Mouse (Mus musculus): Measurements from ENCODE around the gene Ccdc34. TPM values are rescaled to one million over a fixed set of nuclear protein-coding genes. Genes with fewer than 3 reads are reported as not detected.
"Not testable (repeated sequence)": the region's sequence is repeated elsewhere in the genome, so short reads cannot be mapped to it uniquely, and the experiment has no call there.

Ccdc34 gene
- polyA plus RNA-seq, 2 experiments = 36.1 to 37.3 TPM

DNA sequence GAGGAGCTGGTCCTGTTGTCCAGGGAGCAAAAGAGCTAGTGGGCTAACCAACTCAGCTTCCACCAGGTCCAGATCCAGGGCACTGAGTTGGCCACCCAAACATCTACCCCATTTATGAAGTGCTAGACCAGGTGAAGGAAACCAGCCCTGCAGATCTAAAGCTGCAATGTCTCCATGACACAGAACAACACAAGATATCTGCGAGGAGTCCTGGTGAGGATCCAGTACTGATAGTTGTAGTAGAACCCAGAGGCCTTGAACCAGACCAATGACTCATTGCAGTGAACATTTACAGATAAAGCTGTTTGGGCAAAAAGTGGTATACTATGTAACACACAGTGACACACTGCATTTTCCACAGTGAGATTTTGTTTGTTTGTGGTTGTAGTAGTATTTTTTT lies 120.5 kb downstream of the Ccdc34 start:
- Histone ChIP-seq H3K9ac (ENCODE audit: low read depth, low read length, severe bottlenecking) (no peak overlapping the region), H3K4me3 (replicated peaks; ENCODE audit: low read length) (no peak overlapping the region), H3K9me3 (ENCODE audit: control insufficient read depth, low read length) (no peaks in the 10 kb centered on the region), H3K27ac (replicated peaks; ENCODE audit: low read depth, low read length) (no peak overlapping the region), H3K4me2 (replicated peaks; ENCODE audit: low read depth, low read length, severe bottlenecking) (no peak overlapping the region), H3K4me1 (ENCODE audit: control insufficient read depth, insufficient read depth, low read length) (peaks cover 18% of the 10 kb centered on the region), H3K27me3 (ENCODE audit: control insufficient read depth, insufficient read depth, low read length) (no peaks in the 10 kb centered on the region), H3K36me3 (ENCODE audit: control insufficient read depth, insufficient read depth, low read length) (no peaks in the 10 kb centered on the region)
- 96% methylated on average over 1 of the region's 1 CpGs for WGBS
- no peak for TF ChIP-seq POLR2A (IDR thresholded peaks at IDR 0.05; ENCODE audit: borderline replicate concordance, extremely low read depth, insufficient read depth, insufficient read length)
- DNase-seq (ENCODE audit: low spot score) (no peak), ATAC-seq (ENCODE audit: low FRiP score, low read depth) (no peak)

DNA sequence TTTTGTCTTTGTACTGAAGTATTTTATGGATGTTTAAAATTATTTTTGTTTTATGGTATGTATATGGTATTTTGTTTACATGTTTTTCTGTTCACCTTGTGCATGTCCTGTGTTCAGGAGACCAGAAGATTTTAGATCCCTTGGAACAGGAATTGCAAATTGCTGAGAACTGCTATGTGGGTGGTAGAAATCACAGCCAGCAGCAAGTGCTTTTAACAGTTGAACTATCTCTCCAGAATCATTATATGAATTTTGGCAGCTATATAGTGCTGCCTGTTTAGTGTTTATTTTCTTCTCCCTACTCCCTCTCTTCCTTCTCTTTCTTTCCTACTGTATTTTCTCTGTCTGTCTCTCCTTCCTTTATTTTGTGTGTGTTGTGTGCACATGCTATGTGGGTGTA lies 130.4 kb downstream of the Ccdc34 start:
- H3K36me3 ChIP-seq (ENCODE audit: control insufficient read depth, insufficient read depth, low read length); H3K9me3 ChIP-seq (ENCODE audit: control insufficient read depth, low read length); DNase-seq (ENCODE audit: low spot score); H3K27me3 ChIP-seq (ENCODE audit: control insufficient read depth, insufficient read depth, low read length); H3K4me1 ChIP-seq (ENCODE audit: control insufficient read depth, insufficient read depth, low read length); H3K4me3 ChIP-seq (replicated peaks; ENCODE audit: low read length); H3K27ac ChIP-seq (replicated peaks; ENCODE audit: low read depth, low read length); ATAC-seq (ENCODE audit: low FRiP score, low read depth); H3K4me2 ChIP-seq (replicated peaks; ENCODE audit: low read depth, low read length, severe bottlenecking); H3K9ac ChIP-seq (ENCODE audit: low read depth, low read length, severe bottlenecking): not testable (repeated sequence)

DNA sequence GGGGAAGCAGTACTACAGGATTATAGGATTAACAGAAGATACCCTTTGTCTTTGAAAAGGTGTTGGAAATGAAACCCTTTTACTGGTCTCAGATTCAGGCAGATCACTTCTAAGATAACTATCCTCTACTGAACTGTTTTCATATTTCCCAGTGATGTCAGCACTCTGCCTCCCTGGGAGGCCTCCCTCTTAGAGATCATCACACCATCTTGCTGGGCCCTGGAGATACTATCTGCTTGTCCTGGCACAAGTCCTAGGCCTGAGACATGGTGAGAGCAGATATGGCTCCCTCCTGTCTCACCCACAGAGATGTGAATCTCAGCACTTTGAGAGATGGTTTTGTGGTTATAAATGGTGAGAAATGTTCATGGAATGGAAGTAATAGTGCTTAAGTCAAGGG lies 131.6 kb downstream of the Ccdc34 start:
- Histone ChIP-seq H3K4me2 (replicated peaks; ENCODE audit: low read depth, low read length, severe bottlenecking) (no peak overlapping the region), H3K4me3 (replicated peaks; ENCODE audit: low read length) (no peak overlapping the region), H3K36me3 (ENCODE audit: control insufficient read depth, insufficient read depth, low read length) (no peaks in the 10 kb centered on the region), H3K4me1 (ENCODE audit: control insufficient read depth, insufficient read depth, low read length) (peaks cover 5% of the 10 kb centered on the region; the same call in 1 of the 2 replicates), H3K9me3 (ENCODE audit: control insufficient read depth, low read length) (no peaks in the 10 kb centered on the region), H3K9ac (ENCODE audit: low read depth, low read length, severe bottlenecking) (no peak overlapping the region), H3K27me3 (ENCODE audit: control insufficient read depth, insufficient read depth, low read length) (no peaks in the 10 kb centered on the region), H3K27ac (replicated peaks; ENCODE audit: low read depth, low read length) (no peak overlapping the region)
- ATAC-seq (ENCODE audit: low FRiP score, low read depth) (no peak), DNase-seq (ENCODE audit: low spot score) (no peak)
- TF ChIP-seq POLR2A (IDR thresholded peaks at IDR 0.05; ENCODE audit: borderline replicate concordance, extremely low read depth, insufficient read depth, insufficient read length) = no peak

DNA sequence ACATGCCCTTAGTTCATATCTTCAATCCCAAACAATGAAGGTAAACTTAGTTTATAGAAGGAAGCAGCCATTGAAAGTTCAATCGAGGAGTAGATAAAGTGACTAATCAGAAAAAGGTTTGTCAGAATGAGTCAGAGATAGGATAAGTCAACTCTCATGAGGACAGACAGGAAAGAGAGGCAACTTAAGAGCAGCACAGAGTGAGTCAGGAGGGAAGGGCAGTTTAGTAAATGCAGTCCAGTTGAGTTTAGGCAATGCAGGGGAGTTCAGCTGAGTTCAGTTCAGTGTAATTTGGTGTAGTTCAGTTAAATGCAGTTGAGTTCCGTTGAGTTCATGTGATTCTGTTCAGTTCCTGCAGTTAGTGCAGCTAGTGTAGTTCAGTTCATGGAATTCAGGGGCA lies 138.7 kb downstream of the Ccdc34 start:
- H3K27ac ChIP-seq (replicated peaks; ENCODE audit: low read depth, low read length) = no peak overlapping the region

DNA sequence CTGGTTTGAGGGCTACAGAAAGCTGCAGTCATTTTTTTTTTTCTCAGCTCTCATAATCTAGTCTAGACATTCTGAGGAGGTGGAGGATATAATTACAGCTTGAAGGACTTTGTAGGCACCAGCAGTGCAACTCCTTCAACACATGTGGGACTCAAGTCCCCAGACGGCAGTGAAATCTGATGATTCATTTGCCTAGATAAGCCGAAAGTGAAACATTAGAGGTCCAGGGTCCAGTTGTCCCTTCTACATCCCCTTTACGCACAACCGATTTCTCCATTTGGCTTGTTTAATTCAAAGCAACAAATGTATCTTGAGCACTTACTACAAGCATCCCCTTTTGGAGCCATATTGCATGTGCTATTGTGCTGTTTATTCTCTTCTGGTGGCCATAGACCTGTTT lies 147.4 kb downstream of the Ccdc34 start:
- TF ChIP-seq POLR2A (IDR thresholded peaks at IDR 0.05; ENCODE audit: borderline replicate concordance, extremely low read depth, insufficient read depth, insufficient read length) = no peak
- no peak for ATAC-seq (ENCODE audit: low FRiP score, low read depth)
- WGBS = 80% methylated on average over 4 of the region's 4 CpGs

More for the DNA sequence above, 138.7 kb downstream of the Ccdc34 start:
- H3K4me3 ChIP-seq (replicated peaks; ENCODE audit: low read length) = no peak overlapping the region
- no peak overlapping the region for H3K9ac ChIP-seq (ENCODE audit: low read depth, low read length, severe bottlenecking)
- H3K36me3 ChIP-seq (ENCODE audit: control insufficient read depth, insufficient read depth, low read length) = no peaks in the 10 kb centered on the region
- DNase-seq (ENCODE audit: low spot score) (no peak), ATAC-seq (ENCODE audit: low FRiP score, low read depth) (no peak)
- 88% methylated on average over 2 of the region's 2 CpGs for WGBS
- H3K4me1 ChIP-seq (ENCODE audit: control insufficient read depth, insufficient read depth, low read length) = no peaks in the 10 kb centered on the region
- peaks cover 7% of the 10 kb centered on the region; the same call in 1 of the 2 replicates for H3K9me3 ChIP-seq (ENCODE audit: control insufficient read depth, low read length)
- H3K4me2 ChIP-seq (replicated peaks; ENCODE audit: low read depth, low read length, severe bottlenecking) = no peak overlapping the region
- no peaks in the 10 kb centered on the region for H3K27me3 ChIP-seq (ENCODE audit: control insufficient read depth, insufficient read depth, low read length)
- no peak for TF ChIP-seq POLR2A (IDR thresholded peaks at IDR 0.05; ENCODE audit: borderline replicate concordance, extremely low read depth, insufficient read depth, insufficient read length)

DNA sequence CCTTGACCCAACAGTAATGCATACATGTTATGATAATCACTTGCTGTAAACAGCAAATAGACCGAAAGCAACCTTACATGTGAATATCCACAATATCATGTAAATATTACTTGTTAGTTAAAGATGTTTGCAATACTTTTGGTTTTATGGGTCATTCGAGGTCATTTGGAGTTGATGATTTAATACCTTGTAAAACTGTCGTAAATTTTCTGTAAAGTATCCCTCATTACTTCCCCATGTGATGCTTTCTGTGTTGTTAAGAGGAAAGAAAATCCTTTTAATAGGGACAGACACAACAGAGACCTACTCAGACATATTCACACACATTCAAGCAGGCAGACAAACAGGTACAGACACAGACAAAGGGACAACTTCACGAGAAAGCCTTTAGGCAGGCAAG lies 150.1 kb downstream of the Ccdc34 start:
- whole genome bisulfite sequencing = 39% methylated on average over 4 of the region's 4 CpGs
- Histone ChIP-seq H3K9ac (ENCODE audit: low read depth, low read length, severe bottlenecking) (no peak overlapping the region), H3K27me3 (ENCODE audit: control insufficient read depth, insufficient read depth, low read length) (no peaks in the 10 kb centered on the region), H3K36me3 (ENCODE audit: control insufficient read depth, insufficient read depth, low read length) (no peaks in the 10 kb centered on the region), H3K9me3 (ENCODE audit: control insufficient read depth, low read length) (no peaks in the 10 kb centered on the region), H3K4me1 (ENCODE audit: control insufficient read depth, insufficient read depth, low read length) (peaks cover 3% of the 10 kb centered on the region; the same call in 1 of the 2 replicates), H3K4me3 (replicated peaks; ENCODE audit: low read length) (no peak overlapping the region), H3K4me2 (replicated peaks; ENCODE audit: low read depth, low read length, severe bottlenecking) (no peak overlapping the region), H3K27ac (replicated peaks; ENCODE audit: low read depth, low read length) (no peak overlapping the region)
- TF ChIP-seq POLR2A (IDR thresholded peaks at IDR 0.05; ENCODE audit: borderline replicate concordance, extremely low read depth, insufficient read depth, insufficient read length) = no peak
- DNase-seq (ENCODE audit: low spot score) = no peak
- ATAC-seq (ENCODE audit: low FRiP score, low read depth) = no peak

More for the DNA sequence above, 147.4 kb downstream of the Ccdc34 start:
- no peaks in the 10 kb centered on the region for H3K4me1 ChIP-seq (ENCODE audit: control insufficient read depth, insufficient read depth, low read length)
- no peak for DNase-seq (ENCODE audit: low spot score)
- H3K9ac ChIP-seq (ENCODE audit: low read depth, low read length, severe bottlenecking) = no peak overlapping the region
- H3K36me3 ChIP-seq (ENCODE audit: control insufficient read depth, insufficient read depth, low read length) = no peaks in the 10 kb centered on the region
- H3K27me3 ChIP-seq (ENCODE audit: control insufficient read depth, insufficient read depth, low read length) = no peaks in the 10 kb centered on the region
- no peak overlapping the region for H3K27ac ChIP-seq (replicated peaks; ENCODE audit: low read depth, low read length)
- H3K9me3 ChIP-seq (ENCODE audit: control insufficient read depth, low read length) = no peaks in the 10 kb centered on the region
- H3K4me3 ChIP-seq (replicated peaks; ENCODE audit: low read length) = no peak overlapping the region
- no peak overlapping the region for H3K4me2 ChIP-seq (replicated peaks; ENCODE audit: low read depth, low read length, severe bottlenecking)
